Mouse (Mus musculus) adrenal gland, postnatal 10 days (tissue): ENCODE data around the gene Kat2b. TPM values are rescaled to one million over a fixed set of nuclear protein-coding genes. Genes with fewer than 3 reads are reported as not detected.
"Not testable (repeated sequence)": the region's sequence is repeated elsewhere in the genome, so short reads cannot be mapped to it uniquely, and the experiment has no call there.

Experiments
- DNase-seq: peaks from one replicate; pipeline ENCODE4 v3.0.0; 2021; ENCODE audit warnings: mixed read lengths
- long read RNA-seq, 2 experiments: library from polyadenylated mRNA; stranded (forward); transcript quantifications; one replicate each; pipeline ENCODE4 v2.0.0; 2021
- total RNA-seq, 2 experiments: library from RNA; stranded (reverse); gene quantifications; 2 replicates each; pipeline ENCODE4 v1.2.3; 2021

Kat2b gene
- total RNA-seq, result 10 to 100 TPM; 68.2 to 69.1 TPM
- long read RNA-seq, experiment 1, full-length matches to known transcripts, result 15 of 28 reads
- long read RNA-seq, experiment 1, partial matches to known transcripts, result 5 of 28 reads
- long read RNA-seq, experiment 1, other reads (novel, unspliced or antisense), result 8 of 28 reads
- long read RNA-seq, experiment 2, full-length matches to known transcripts, result 6 of 13 reads
- long read RNA-seq, experiment 2, partial matches to known transcripts, result 4 of 13 reads
- long read RNA-seq, experiment 2, other reads (novel, unspliced or antisense), result 3 of 13 reads

DNA sequence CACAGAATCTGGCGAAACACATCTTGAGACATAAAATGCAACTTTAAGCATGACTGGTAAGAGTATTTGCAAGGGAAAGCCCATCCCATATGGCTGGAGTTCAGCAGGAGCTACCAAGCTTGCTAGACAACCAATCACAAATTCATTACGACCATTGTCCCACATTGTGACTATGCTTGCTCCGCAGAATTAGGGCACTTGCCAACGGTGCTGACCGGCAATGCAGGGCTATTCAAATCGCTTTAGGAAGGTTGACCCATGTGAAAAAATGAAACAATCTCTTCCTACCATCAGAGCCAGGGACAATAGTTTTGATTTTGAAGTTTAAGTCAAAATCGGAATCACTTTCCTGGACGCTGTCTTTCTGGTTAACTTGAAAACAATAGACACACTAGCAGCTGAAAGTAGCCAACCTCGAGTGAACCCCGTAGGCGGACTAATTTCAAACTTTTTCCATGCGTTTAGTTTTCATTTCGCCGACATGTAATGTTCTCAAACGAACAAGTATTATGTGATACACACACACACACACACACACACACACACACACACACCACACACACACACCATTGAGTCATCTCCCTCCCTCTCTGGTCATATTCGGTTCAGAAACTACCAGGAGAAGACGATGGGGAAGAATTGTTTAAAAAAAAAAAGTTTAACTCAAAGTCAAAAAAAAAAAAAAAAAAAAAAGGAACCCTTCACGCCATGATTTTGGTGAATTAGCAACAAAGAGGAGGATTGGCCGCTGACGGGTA is at the start of gene Kat2b:
Gene Kat2b (plus strand): TSS at position 701 of the 758 bp plus-strand sequence.
- peak; percentile 82 for DNase-seq

DNA sequence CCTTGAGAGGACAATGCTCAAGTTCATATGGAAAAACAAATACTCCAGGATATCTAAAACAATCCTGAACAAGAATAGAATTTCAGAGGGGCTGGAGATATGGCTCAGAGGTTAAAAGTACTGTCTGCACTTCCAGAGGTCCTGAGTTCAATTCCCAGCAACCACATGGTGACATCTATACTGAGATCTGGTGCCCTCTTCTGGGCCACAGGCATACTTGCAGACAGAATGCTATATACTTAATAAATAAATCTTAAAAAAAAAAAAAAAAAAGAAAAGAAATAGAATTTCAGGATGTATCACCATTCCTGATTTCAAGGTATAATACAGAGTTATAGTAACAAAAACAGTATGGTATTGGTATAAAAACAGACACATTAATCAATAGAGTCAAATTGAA is 47.3 kb upstream of the Kat2b start:
- DNase-seq, result no peak

DNA sequence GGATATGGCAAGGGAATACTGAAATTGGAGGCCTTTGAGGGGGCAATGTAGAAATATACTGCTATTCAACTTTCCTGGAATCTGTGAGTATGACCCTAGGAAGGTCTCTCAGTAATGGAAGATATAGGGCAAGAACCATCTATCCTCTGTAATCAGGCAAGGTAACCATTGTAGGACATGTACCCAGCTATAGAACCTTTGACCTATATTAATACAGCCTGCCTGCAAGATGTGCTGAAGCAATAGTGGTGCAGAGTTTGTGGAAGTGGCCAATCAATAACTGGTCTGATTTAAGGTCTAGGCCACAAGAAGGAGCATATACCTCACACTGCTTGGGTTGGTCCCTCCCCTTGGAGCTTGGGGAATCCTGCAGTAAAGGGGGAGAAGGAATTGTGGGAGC is 46.2 kb upstream of the Kat2b start:
- DNase-seq, result no peak

DNA sequence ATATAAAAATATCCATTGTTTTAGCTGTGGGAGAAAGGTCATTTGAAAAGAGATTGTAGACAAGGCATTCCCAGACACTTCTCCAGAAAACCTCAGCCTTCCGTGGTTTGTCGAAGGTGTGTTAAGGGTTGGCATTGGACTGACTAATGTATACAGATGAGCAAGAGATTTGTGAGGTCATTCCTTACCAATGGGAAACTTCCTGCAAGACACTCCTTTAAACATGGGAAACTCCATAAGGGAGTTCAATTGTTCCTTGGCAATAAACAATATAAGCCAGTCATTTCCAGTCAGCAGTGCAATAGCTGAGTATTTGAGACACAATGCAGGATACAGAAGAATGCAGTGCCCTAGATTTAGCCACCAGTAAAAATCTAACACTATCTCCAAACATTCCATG is 38.6 kb upstream of the Kat2b start:
- DNase-seq, result no peak

DNA sequence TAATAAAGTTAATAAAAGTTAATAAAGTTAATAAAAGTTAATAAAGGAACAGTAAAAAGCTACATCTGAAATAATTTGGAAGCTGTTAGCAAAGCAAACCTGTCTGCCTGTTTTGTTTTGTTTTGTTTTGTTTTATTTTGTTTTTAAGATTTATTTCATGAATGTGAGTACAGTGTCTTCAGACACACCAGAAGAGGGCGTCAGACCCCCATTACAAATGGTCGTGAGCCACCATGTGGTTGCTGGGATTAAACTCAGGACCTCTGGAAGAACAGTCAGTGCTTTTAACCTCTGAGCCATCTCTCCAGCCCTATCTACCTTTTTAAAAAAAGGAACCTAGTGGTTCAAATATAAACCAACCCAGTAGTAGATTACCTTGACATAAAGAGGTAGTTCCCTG is 35.5 kb upstream of the Kat2b start:
- DNase-seq, result peak; percentile 42

DNA sequence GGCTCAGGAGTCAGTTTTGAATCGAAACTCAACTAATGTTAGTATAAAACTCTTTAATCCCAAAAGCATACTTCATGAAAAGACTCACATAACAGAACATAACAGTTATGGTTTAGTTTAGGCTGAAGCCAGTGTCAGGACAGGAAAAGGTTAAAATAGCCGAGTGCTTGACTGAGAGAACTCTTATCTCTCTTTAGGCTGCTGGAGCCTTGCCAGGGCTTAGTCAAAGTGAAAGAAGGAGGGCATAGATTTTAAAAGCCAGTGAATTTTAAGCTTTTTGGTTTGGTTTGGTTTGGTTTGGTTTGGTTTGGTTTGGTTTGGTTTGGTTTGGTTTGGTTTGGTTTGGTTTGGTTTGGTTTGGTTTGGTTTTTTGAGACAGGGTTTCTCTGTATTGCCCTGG is 34.2 kb upstream of the Kat2b start:
- peak; percentile 72 for DNase-seq

DNA sequence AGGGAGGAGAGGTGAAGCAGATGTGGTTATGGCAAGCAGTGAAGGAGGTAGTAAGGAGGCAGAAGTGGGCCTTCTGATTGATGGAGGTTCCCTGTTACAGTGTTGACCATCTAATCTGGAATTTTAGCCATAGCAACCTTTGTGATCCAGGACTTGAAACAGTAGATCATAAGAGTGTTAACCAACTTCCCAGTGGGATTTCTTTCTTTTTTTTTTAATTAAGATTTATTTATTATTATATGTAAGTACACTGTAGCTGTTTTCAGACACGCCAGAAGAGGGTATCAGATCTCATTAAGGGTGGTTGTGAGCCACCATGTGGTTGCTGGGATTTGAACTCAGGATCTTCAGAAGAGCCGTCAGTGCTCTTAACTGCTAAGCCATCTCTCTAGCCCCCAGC is 27.3 kb upstream of the Kat2b start, which contains the start of gene Pp2d1:
Gene Pp2d1 (minus strand): TSS at position 101 of the 400 bp plus-strand sequence.
- DNase-seq, result not testable (repeated sequence)

DNA sequence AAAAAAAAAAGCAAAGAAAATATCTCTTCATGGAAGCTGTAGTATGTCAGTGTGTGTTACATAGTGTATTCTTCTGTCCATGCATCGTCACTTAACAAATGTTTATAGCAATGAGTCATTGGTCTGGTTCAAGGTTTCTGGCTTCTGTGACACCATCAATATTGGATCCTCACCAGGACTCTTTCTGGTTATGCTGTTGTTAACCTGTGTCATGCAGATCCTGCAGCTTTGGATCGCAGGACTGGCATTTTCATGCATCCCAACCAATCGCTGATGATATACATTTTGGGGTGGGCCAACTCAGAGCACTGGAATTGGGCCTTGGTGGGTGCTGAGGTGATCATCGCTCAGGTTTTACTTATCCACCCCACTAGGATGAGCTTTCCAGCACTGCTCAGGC is 24.1 kb upstream of the Kat2b start:
- DNase-seq, result peak; percentile 10

DNA sequence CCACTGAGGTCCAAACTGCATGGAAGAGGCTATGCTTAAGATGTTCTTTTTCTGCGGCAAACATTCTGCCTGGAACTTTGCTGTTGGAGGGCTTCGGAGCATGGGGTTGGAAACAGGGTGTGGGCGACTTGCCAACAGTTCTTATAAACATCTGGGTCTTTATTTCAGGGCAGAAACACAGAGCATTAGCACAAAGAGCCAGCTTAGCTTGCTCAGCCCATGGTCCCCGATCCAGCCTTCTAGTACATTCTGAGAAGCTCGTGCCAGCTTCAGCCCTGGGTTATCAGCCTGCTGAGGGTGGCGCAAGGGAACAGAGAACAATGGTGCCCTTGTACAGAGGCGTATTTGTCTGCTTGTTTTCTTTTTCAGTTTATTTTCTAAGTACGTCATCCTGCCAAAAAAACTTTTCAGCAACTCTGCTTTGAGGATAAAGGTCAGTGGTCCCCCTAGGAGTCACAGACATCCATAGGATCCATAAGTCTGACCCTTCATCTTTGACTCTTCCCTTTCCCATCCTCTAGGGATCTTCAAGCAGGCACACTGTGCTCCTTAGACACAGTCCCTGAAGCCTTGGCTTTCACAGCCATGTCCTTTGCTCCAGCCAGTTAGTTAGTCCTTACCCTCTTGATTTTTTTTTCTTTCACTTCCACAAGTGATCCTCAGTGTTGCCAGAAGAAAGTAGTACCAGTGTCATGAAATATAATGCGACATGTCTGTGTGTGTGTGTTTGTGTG is 22.9 kb upstream of the Kat2b start:
- peak; percentile 57 for DNase-seq

DNA sequence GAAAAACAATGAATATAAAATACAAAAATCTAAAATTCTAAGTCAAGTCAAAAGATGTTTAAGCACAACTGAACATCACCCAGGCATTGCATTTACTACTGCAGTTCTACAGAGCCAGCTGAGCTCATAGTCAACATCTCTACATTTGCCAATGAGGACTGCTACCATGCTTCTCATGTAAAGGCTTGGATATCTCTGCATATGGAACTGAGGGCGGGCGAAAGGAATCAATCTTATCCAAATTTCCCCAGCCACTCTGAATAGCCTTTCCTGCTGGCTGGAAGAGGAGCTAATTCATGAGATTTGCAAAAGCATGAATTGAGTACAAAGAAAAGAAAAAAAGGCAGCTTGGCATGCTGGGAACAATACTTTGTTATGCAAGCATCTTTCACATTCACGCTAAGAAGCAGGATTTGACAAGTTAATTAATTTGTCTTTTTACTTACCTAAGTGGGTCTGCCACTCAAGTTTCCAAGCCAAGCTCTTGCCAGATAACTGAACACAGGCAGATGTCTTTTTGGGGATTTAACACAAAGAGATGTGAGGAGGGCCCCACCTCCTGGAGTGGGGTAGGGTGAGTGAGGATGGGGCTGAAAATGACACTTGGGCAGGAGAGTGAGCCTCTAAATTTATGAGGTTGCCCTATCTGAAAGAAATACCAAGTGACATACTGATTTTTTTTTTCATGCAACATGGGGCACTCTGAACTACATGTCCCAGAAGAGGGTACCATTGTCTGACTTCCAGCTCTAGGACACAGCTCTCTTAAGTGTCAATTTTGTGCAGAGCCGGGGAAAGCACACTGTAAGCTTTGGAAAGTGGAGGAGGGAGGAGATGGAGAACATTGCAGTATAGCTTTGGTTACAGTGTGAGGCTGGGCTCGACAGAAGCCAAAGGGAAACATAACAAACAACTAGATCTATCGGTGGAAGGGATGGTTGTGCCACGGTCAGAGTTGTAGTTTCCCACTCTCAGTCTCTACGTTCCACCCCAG is 15.1 kb upstream of the Kat2b start:
- DNase-seq, result no peak

DNA sequence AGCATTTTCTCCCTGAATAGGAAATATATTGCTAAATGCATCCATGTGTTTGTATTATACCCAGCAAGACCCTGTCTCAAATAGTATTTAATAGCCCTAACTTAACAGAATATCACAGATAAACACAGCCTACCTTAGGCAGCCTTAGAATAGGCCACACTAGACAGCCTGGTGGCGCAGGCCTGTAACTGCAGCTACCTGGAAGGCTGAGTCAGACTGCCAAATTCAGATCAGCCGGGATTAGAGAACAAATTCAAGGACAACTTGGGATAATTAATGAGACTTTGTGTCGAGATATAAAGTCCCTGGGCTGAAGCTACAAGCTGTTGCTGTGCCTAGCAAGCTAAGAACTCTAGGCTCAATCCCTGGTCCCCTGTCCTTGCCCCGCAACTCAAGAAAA is 12.6 kb upstream of the Kat2b start:
- no peak for DNase-seq

DNA sequence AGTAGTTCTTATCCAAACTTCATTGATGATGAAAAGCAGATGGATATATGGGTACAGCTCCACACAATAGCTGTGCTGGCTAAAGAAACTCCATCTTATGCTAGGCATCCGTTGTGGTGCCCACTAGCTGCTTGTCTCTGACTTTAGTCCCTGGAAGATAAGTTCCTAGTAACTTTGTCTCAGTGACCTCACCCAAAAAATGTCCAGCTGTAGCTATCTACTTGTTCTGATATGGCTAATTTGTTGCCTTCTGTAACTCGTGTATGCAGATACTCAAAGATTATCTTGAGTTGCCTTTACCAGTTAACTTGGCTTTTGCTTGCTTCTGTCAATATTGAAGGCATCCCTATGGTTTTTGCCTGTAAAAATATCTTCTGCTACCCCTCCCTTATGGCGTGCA is 11.8 kb upstream of the Kat2b start:
- DNase-seq, result no peak

DNA sequence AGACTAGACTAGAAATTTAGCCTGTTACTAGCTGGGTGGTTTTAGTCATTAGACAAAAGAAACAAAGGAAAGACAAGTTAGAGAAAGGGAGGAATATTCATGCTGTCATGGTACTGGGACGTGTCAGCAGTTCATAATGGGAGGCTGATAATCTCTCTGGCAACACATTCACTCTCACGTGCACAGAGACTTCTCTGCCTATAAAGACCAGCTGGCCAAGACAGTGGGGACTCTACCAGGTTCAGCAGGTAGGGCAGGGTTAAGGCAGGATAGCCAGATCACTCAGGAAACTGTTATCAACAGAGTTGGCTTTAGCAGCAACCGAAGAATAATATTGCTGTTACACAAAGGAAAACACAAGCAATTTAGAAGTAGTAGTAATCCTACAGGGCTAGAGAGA is 9.2 kb upstream of the Kat2b start:
- no peak for DNase-seq

DNA sequence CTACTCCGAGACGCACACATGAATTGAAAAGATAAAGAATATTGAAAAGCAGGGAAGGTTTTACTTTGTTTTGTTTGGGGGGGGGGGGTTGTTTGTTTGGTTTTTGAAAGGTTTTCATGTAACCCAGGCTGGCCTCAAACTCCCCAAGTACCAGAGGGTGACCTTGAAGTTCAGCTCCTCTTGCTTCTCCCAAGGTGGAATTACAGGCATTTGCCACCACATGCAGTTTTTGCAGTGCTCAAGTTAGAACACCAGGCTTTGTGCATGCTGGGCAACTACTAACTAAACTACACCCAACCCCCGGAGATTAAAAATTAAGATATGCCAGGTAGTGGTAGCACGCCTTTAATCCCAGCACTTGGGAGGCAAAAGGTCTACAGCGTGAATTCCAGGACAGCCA is 7.0 kb upstream of the Kat2b start:
- DNase-seq, result no peak

DNA sequence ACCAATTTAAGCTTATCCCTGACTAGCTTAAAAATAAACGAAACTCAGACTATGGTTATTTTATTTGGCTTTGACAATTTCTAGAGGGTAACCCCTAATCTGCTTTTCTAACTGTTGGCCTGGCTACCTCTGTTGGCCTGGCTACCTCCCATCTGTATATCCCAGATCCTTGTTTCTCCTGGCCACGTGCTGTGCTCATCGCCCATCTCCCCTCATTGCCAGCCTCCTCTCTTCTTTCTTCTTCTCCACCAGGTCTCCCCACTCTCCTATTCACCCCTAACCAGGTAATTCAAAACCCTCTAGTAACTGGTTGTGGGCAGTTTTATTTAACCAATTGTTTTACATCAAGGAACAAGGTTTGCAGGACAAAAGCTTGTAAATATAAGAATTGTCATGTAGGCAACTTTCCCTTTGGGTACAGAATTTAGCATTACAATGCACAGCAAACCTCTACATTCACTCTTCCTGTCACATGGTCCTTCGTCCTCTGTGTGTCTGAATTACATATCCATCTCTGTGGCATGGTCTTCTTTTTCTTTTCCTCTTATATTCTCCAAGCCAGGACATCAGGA is 5.1 kb upstream of the Kat2b start:
- DNase-seq, result no peak

DNA sequence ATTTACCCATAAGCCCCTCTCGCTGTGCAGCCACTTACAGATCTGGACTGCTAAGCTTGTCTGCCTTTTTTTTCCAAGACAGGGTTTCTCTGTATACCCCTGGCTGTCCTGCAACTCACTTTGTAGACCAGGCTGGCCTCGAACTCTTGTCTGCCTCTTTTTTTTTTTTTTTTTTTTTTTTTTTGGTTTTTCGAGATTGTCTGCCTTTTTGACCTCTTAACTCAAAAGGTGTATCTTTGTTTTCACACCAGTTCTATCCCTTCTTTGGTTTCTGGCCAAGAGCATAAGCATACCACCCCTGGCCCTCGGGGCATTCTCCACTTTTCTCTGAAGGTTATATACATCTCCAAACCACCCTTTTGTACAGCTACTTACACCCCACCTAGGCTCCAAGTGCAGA is 1.8 kb upstream of the Kat2b start:
- DNase-seq, result no peak

DNA sequence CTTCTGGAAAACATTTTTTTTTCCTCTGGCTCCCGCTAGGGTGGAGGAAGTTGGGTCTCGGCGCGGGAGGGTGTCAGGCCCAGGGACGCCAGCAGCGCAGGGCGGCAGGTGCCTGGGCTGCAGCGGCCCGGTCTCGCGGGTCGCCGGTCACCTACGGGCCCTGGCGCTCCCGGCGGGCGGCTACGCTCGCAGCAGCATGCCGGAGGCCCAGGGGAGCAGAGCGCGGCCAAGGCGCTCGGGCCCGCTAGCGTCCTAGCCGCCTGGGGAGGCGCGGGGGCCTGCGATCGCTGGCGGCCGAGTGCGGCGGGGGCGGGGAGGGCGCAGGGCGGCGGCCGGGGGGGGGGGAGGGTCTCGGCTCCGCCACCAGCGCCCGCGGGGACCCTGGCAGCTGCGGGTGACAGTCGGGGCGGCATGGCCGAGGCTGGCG is 271 bp downstream of the Kat2b start:
- DNase-seq, result peak; percentile 82

DNA sequence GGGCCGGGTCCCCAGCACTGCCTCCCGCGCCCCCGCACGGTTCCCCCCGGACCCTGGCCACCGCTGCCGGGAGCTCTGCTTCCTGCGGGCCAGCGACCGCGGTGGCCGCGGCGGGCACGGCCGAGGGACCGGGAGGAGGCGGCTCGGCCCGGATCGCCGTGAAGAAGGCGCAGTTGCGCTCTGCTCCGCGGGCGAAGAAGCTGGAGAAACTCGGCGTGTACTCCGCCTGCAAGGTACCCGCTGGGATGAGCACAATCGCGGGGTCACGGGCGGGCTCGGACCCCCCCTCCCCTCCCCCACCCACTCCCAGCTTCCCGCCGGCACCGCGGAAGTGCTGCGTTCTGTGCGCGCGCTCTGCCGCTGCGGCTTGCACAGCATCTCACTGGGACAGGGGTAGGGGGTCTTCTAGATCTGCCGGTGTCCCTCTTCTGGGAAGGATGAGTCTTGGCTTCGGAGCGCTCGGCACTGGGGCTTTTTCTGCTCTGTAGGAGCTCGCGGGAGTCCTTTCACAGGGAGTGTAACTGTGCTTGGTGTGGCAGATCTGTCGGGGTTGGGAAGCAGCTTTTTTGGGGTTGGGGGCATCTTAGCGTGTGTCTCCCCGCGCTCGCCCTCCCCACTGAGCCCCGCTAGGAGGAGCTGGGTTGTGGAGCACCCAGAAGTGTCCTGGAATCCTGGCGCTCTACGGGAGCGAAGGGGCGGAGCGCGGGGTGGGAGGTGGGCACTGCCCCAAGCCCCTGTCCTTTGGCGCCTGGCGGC is 863 bp downstream of the Kat2b start:
- peak; percentile 70 for DNase-seq

DNA sequence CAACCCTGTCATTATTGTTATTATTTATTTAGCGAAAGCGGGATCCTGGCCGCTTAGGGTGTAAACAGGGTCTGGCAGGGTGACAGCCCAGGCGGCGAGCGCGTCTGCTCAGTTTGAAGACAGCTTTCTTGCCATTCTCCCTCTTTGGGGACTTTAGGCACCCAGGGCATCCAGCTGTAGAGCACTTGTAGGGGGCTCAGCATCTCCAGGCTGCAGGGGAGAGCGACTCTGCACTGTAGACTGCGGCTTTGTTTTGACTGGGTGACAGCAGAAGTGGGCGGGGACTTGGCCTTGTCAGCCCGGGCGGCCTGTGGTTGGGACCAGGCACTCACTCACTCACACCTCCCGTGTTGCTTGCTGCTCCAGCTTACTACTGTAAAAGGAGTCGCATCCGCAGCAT is 1.5 kb downstream of the Kat2b start:
- DNase-seq, result peak; percentile 89

DNA sequence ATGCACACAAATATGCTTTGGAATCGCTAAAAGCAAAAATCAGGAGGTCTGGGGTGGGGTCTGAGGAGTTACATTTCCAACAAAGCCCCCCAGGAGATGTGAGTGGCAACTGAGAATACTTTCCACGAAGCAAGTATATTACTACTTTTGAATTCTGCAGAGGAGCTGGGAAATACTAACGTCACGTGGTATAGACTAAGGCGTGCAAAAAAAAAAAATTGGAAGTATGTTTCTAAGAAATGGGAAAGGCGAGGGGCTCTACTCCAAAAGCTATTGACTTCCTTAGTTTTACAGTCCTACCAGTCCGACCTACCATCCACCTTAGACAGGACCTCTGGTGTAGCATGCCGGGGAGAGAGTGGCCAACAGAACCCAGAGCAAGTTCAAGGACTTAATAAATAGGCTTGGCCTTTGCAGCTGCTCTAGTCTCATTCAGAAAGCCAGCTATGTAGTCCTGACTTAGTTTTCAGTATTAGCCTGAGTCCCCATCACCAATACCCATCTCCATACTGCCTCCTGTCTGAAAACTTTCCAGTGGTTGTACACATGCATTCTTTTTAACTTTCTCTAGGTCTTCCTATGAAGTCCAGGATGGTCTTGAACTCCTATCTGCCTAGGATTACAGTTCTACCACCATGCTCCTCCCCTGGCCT is 2.2 kb downstream of the Kat2b start:
- peak; percentile 12 for DNase-seq
